Mouse (Mus musculus) ES-Bruce4 (cell line): Measurements from ENCODE around the gene Gp9. TPM values are rescaled to one million over a fixed set of nuclear protein-coding genes. Genes with fewer than 3 reads are reported as not detected.

Experiments
- H3K27ac ChIP-seq: 2 replicates; pipeline ENCODE4 v1.5.1; 2012; ENCODE audit warnings: low read length, inconsistent platforms; ENCODE audit not compliant: insufficient read depth
- H3K27me3 ChIP-seq: 2 replicates; pipeline ENCODE4 v1.6.1; 2012; ENCODE audit warnings: mild to moderate bottlenecking, low read length, inconsistent platforms; ENCODE audit not compliant: control insufficient read depth, poor library complexity, insufficient read depth, severe bottlenecking
- H3K36me3 ChIP-seq: 2 replicates; pipeline ENCODE4 v1.6.1; 2012; ENCODE audit warnings: inconsistent platforms, mild to moderate bottlenecking, low read length, moderate library complexity; ENCODE audit not compliant: control insufficient read depth, poor library complexity, insufficient read depth, severe bottlenecking
- H3K4me1 ChIP-seq: one replicate; pipeline ENCODE4 v1.8.1; 2011; ENCODE audit warnings: low read length; ENCODE audit not compliant: control insufficient read depth, insufficient read depth
- H3K4me3 ChIP-seq: 2 replicates; pipeline ENCODE4 v1.5.1; 2011; ENCODE audit warnings: low read depth, mild to moderate bottlenecking, low read length
- H3K9ac ChIP-seq: 2 replicates; pipeline ENCODE4 v1.6.1; 2012; ENCODE audit warnings: low read depth, mild to moderate bottlenecking, inconsistent platforms; ENCODE audit not compliant: poor library complexity, severe bottlenecking
- H3K9me3 ChIP-seq: replicated peaks from 2 replicates; pipeline ENCODE4 v1.6.1; 2012; ENCODE audit warnings: mild to moderate bottlenecking, low read length, inconsistent platforms; ENCODE audit not compliant: control insufficient read depth, poor library complexity, insufficient read depth, severe bottlenecking
- CTCF ChIP-seq: IDR thresholded peaks from one replicate; pipeline ENCODE4 v1.8.1; 2011; ENCODE audit warnings: low read depth, low read length
- EP300 ChIP-seq: IDR thresholded peaks from 2 replicates; pipeline ENCODE4 v1.6.1; 2011; ENCODE audit warnings: low read depth, low read length; ENCODE audit not compliant: insufficient read depth
- POLR2A ChIP-seq: IDR thresholded peaks from one replicate; pipeline ENCODE4 v1.8.1; 2011; ENCODE audit warnings: low read length; ENCODE audit not compliant: insufficient read depth
- polyA plus RNA-seq: library from polyadenylated mRNA; stranded (reverse); fragments of >200 nt; gene quantifications from 2 replicates; pipeline ENCODE4 v1.2.4, GENCODE M21; 2011; ENCODE audit warnings: low read depth; ENCODE audit not compliant: missing spikeins, insufficient read depth, insufficient read length

Gene Gp9
- polyA plus RNA-seq, 1 experiment: not detected

DNA sequence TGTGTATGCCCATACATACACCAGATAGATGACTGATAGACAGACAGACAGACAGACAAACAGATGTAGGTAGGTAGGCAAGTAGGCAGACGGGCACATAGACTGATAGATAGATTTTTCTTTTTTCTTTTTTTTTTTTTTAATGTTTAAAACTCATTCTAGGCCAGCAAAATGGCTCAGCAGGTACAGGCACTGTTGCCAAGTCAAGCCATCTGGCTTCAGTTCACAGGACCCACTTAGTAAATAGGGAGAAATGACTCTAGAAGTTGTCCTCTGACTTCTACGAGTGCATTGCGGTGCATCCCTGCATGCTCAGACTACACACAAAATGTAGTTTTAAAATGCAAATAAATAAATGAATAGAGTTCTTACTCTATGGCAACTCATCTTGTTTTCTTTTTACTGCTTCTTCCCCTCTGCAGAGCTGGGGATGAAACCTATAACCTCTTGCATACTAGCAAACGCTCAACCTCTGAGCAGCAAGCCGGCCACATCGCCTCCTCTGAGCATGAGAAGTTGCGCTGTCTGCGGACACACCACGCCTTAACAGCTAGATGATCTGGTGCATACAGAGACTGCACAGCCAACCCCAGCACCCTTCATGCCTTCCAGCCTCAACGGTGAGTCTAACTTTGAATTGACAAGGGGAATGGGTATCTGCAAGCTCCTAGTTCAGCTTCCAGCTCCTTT, 16.1 kb downstream of the Gp9 start:
- H3K9ac ChIP-seq: no peak overlapping the region
- no peak overlapping the region for H3K4me3 ChIP-seq
- TF ChIP-seq CTCF: no peak
- no peak for TF ChIP-seq EP300
- no peak for TF ChIP-seq POLR2A
- H3K4me1 ChIP-seq: peaks cover 3% of the 10 kb centered on the region
- H3K27ac ChIP-seq: no peak overlapping the region
- H3K9me3 ChIP-seq: no peaks in the 10 kb centered on the region
- no peaks in the 10 kb centered on the region for H3K36me3 ChIP-seq
- no peaks in the 10 kb centered on the region for H3K27me3 ChIP-seq

DNA sequence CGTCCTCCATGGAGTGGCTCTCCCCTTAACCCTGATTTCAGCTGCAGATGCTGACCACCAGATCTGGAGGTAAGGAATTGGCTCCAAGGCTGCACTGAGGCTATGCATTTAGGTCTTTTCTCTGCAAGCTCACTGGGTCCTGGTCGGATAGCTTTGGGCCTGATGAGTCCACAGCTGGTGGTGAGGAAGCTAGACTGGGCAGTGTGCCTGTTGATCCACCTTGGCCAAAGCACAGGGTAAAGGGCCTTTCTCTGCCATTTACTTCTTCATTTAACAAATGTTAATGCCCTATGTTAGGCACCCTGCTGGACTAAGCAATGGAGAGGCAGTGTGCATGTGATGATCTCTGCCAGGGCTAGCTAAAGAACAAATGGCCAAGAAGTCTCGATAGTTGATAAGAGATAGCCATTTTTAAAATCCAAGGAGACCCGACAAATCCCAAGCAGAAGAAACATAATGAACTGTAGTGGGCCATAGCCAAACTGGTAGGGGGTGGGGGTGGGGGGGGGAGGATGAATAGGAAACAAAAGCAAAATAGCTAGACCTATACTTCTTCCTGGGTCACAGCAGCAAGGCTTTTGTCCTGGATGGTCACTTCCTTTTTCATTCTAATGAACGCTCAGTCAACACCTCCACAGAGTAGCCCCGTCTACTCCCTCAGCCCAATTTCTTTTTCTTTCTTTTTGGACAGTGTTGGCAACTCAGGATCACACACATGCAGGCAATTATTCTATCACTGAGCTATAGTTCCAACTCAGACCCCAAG, 17.7 kb downstream of the Gp9 start:
- TF ChIP-seq POLR2A: no peak
- no peak for TF ChIP-seq EP300
- no peak for TF ChIP-seq CTCF
- Histone ChIP-seq H3K4me3 (no peak overlapping the region), H3K9ac (no peak overlapping the region), H3K9me3 (no peaks in the 10 kb centered on the region), H3K36me3 (no peaks in the 10 kb centered on the region), H3K27ac (no peak overlapping the region), H3K27me3 (no peaks in the 10 kb centered on the region), H3K4me1 (peaks cover 3% of the 10 kb centered on the region)

DNA sequence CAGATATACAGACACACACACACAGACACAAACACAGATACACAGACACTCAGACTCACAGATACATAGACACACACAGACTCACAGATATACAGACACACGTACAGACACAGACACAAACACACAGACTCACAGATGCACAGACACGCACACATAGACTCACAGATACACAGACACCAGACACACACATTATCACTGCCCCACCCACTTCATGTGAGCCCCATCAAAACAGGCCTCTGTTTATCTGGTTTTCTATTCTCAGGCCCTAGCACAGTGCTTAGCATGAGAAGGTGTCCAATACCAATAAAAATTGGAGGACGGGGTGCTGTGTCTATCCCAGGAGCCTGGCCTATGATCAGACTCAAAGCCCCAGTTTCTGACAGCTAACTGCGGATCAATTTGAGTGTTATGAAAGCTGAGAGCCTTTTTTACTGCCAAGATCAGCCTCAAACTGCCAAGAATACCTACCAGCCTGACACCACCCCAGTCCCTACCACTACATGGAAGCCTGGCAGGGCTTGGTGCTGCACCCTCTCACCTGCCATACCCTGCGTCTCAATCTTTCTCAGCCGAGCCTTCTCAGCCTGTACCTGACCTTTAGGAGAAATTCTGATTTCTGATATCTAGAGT, 18.5 kb downstream of the Gp9 start:
- Histone ChIP-seq H3K27ac (0 out of 2 replicates have a peak overlapping the region, but pooled peaks have one; percentile 12), H3K9ac (no peak overlapping the region), H3K27me3 (no peaks in the 10 kb centered on the region), H3K4me1 (peaks cover 3% of the 10 kb centered on the region), H3K4me3 (no peak overlapping the region), H3K9me3 (no peaks in the 10 kb centered on the region), H3K36me3 (no peaks in the 10 kb centered on the region)
- TF ChIP-seq EP300 (no peak), POLR2A (no peak), CTCF (no peak)

DNA sequence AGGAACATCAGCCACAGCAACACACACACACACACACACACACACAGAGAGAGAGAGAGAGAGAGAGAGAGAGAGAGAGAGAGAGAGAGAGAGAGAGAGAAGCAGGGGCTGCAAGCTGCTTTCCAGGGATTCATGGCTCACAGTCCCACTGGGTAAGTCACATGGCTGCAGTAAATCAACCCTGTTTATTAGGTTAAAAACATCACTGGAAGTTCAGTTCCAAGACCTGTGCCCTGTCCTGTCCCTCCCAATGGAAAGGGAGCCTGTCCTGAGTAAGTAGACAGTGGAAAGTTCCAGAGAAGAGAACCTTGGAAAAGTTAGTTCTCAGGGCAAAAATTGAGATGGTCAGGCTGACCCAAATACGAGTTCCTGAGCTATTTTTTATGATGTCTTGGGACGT, 19.4 kb downstream of the Gp9 start:
- Histone ChIP-seq H3K9ac (no peak overlapping the region), H3K27ac (no peak overlapping the region), H3K27me3 (no peaks in the 10 kb centered on the region), H3K9me3 (no peaks in the 10 kb centered on the region), H3K4me3 (no peak overlapping the region), H3K4me1 (peaks cover 3% of the 10 kb centered on the region), H3K36me3 (no peaks in the 10 kb centered on the region)
- no peak for TF ChIP-seq CTCF
- no peak for TF ChIP-seq EP300
- TF ChIP-seq POLR2A: no peak

DNA sequence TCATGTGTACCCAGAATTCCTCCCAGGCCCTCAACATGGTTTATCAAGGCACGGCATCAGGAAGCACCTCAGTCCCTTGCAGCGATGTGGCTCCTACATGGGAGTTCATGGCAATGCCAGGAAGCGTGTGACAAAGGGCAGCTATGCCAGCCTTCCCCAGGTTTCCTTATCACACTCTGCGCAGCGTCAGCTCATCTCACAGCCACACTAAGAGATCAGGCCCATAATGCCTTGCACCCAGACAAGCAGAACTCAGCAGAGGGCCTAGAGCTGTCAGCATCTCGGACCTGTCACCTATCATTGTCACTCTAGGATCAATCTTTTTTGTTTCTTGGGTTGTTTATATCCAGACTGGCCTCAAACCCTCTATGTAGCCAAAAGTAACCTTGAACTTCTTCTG, 21.7 kb downstream of the Gp9 start:
- Histone ChIP-seq H3K36me3 (no peaks in the 10 kb centered on the region), H3K27ac (no peak overlapping the region), H3K4me1 (peaks cover 3% of the 10 kb centered on the region), H3K27me3 (no peaks in the 10 kb centered on the region), H3K9me3 (no peaks in the 10 kb centered on the region), H3K9ac (no peak overlapping the region), H3K4me3 (no peak overlapping the region)
- TF ChIP-seq POLR2A: no peak
- no peak for TF ChIP-seq CTCF
- no peak for TF ChIP-seq EP300

DNA sequence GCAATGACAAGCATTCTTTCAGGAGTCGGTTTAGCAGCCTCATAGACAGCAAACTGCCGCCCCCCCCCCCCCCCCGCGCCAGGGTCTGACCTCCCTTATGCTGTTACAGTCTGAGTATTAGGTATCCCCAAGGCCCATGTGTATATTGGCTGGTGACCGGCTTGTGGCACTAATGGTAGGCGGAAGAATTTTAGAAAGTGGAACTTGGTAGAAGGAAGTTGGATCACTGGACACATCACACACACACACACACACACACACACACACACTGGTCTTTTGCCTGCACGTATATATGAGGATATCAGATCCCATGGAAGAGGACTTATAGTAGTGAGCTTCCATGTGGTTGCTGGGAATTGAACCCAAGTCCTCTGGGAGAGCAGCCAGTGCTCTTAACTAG, 24.6 kb downstream of the Gp9 start:
- no peaks in the 10 kb centered on the region for H3K36me3 ChIP-seq

More for the DNA sequence above, 24.6 kb downstream of the Gp9 start:
- TF ChIP-seq POLR2A: no peak
- TF ChIP-seq CTCF: no peak
- no peak for TF ChIP-seq EP300
- no peak overlapping the region for H3K9ac ChIP-seq
- H3K4me3 ChIP-seq: no peak overlapping the region
- no peak overlapping the region for H3K27ac ChIP-seq
- H3K9me3 ChIP-seq: no peaks in the 10 kb centered on the region
- H3K4me1 ChIP-seq: no peaks in the 10 kb centered on the region
- H3K27me3 ChIP-seq: no peaks in the 10 kb centered on the region
